8 mouse cellular contexts compared by ENCODE assay signal in the genomic region with DNA sequence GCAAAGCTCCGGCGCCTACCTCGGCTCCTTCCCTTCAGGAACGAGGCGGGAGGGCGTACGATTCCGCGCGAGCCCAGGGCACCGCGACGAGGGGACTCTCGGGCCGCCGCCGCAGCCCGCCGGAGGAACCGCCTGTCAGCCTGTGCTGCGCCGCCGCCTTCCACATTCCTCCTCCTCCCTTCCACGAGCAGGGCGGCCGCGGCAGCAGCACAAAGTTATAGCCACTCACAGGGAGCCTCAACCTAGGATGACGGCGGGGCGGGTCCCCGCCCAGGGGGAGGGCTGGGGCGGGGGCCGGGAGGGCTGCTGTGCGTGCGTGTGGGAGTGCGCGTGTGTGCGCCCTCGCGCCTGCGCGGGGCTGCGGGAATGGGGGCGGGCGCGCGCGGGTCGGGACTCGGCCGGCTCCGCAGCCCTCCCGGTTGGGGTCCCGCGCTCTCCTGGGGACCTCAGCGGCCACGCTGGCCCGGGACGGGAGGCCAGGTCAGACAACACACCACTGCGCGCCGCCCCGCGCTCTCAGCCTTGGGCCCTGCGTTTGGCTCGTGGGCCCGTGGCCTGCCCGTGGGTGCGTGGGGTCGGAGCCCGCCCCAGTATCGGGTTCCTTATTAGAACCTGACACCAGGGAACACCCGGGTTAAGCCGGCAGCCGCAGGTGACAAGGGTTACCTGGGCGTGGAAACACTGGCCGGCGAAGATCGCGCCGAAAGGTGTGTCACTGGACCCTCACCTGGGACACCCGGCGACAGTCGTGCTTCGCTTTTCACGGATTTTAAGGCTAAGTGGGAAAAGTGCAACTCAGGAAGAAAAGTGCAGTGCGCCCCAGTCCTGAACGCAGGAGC. TPM values are rescaled to one million over a fixed set of nuclear protein-coding genes. Genes with fewer than 3 reads are reported as not detected.
DNase-seq lines count a peak whose midpoint lies in the region; ATAC-seq lines count a peak whose summit lies in the region.

A gene (minus strand): TSS at position 249 of the 839 bp plus-strand sequence.

- peak within 1 kb of the TSS; percentile 99 for H3K27ac ChIP-seq in hindbrain, embryonic 13.5 days

- H3K27me3 ChIP-seq in hindbrain, embryonic 13.5 days, result peaks cover 40% of the 10 kb centered on the region

- peaks cover 32% of the 10 kb centered on the region for H3K4me1 ChIP-seq in hindbrain, embryonic 13.5 days (replicated peaks)

- H3K4me3 ChIP-seq in hindbrain, embryonic 13.5 days, result peak within 1 kb of the TSS; percentile 78

- under 1% methylated on average over 60 of the region's 88 CpGs for WGBS in hindbrain, embryonic 13.5 days

- peak; percentile 96 for DNase-seq in NIH3T3 (ENCODE audit: low read depth)
- peak; percentile 93 to 95 for DNase-seq in cerebellum, postnatal 25 days
- DNase-seq in frontal cortex, postnatal 25 days (ENCODE audit: low spot score in 2 of 2), result peak; percentile 76 to 78
- DNase-seq in layer of hippocampus, postnatal 25 days (ENCODE audit: extremely low spot score in 1 of 2, low spot score in 1 of 2), result peak; percentile 81 to 86
- peak; percentile 91 for DNase-seq in lung, postnatal 14 days
- peak; percentile 82 for DNase-seq in retina, adult 2 months (ENCODE audit: low read depth, low spot score)
- DNase-seq in thymus, postnatal 25 days, result peak; percentile 88

- no peaks in the 10 kb centered on the region for H3K36me3 ChIP-seq in hindbrain, embryonic 13.5 days

- ATAC-seq in hindbrain, embryonic 13.5 days (ENCODE audit: low FRiP score), result peak; percentile 70

- no peaks in the 10 kb centered on the region for H3K9me3 ChIP-seq in hindbrain, embryonic 13.5 days

- H3K4me2 ChIP-seq in hindbrain, embryonic 13.5 days, result peak within 1 kb of the TSS; percentile 98

- peak within 1 kb of the TSS; percentile 85 for H3K9ac ChIP-seq in hindbrain, embryonic 13.5 days

RNA-seq across cellular contexts. Expression of the gene that starts here (rescaled TPM):
- 3.7 and 3.9 TPM in 2 replicates for polyA plus RNA-seq in hindbrain, embryonic 13.5 days (2015; fragmentation: Nextera tagmentation; extraction: Ambion mirVana)
- total RNA-seq in layer of hippocampus, postnatal 25 days (2021), result 10 to 100 TPM; 39.5 to 46.7 TPM

Comparison
In these comparisons a context has a peak if more than half of its experiments do, and no peak if none do; other contexts are left out.
1. Peak in every context shown above with its lines: DNase-seq, ATAC-seq, H3K4me3 ChIP-seq and H3K27ac ChIP-seq.